Mouse (Mus musculus) testis, adult 2 months (tissue): ENCODE data around the gene Ythdf1.

ENCODE experiments used
- CTCF ChIP-seq: fragments of 200-500 bp; IDR thresholded peaks from 2 replicates; pipeline ENCODE4 v1.5.1; 2012; ENCODE audit warnings: low read depth, mild to moderate bottlenecking, inconsistent platforms, low read length, moderate library complexity; ENCODE audit not compliant: control insufficient read depth, insufficient read depth, insufficient replicate concordance
- POLR2A ChIP-seq: fragments of 200-500 bp; IDR thresholded peaks from 2 replicates; pipeline ENCODE4 v1.6.1; 2012; ENCODE audit warnings: low read depth, mild to moderate bottlenecking, inconsistent platforms, low read length, moderate library complexity; ENCODE audit not compliant: control insufficient read depth

DNA sequence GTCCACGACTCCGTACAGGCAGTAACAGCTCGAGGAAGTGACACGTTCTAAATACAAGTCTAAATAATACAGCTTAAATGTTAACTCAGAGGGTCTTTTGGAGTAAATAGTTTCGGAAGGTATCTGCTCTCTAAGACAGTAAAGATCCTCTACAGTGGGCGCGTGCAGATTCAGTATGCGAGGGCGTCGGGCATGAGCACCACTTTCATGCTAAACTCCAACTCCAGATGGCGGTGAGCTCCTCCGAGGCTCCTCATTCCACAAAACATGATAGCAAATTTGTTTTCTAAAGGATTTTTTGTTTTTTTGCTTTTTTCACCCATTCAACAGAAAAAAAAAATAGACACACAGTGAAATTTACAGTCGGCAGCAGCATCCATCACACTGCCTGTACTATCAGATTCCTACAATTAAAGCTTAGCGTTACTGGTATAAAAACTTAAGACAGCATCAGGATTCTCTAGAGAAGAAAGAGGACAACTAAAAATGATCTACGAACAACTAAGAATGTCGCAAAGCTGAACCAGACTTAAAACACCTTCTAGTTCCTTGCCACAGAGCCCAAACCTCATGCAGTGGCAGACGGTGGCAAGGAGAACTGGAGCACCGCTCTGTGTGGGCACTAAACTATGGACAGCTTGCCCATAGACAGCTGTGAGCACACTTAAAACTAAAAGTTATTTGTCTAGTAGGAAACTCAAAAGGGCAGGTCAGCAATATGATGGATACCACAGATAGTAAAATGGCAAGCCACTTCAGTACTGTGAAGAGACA is 16.1 kb downstream of the Ythdf1 start:
- TF ChIP-seq CTCF (no peak), POLR2A (no peak)
